In genomic region chrX:160906477-160906876, GRCm38 (mm10) we compare ENCODE assay signal across 27 mouse cellular contexts. TPM values are rescaled to one million over a fixed set of nuclear protein-coding genes. Genes with fewer than 3 reads are reported as not detected.
"Had no signal": no experiment of that assay in that cellular context is flagged by ENCODE, and none has a peak within 500 bp of the region (broad histone marks: within the 10 kb centered on the region; RNA-seq: fewer than 3 reads in every experiment).

No protein-coding gene starts in this region.

- H3K27ac ChIP-seq: heart, adult 2 months; heart, embryonic 13.5 days; heart, embryonic 15.5 days; hindbrain, embryonic 13.5 days; hindbrain, embryonic 15.5 days; hindbrain, postnatal 0 days; kidney, embryonic 15.5 days; kidney, postnatal 0 days; limb, embryonic 13.5 days; limb, embryonic 15.5 days had no signal

- H3K4me3 ChIP-seq: heart, adult 2 months; heart, embryonic 13.5 days; heart, embryonic 15.5 days; hindbrain, embryonic 13.5 days; hindbrain, embryonic 15.5 days; kidney, embryonic 15.5 days; limb, embryonic 13.5 days; limb, embryonic 15.5 days had no signal

- H3K4me1 ChIP-seq: heart, embryonic 15.5 days; hindbrain, embryonic 13.5 days; hindbrain, embryonic 15.5 days; kidney, embryonic 15.5 days; limb, embryonic 13.5 days; limb, embryonic 15.5 days had no signal

- DNase-seq: gastrocnemius, postnatal 14 days; gastrocnemius, postnatal 36 days; heart, adult 11 months; heart, adult 2 months; heart, postnatal 14 days; heart, postnatal 36 days; kidney, adult 11 months; kidney, adult 2 months; kidney, adult 9 months; kidney, postnatal 14 days; kidney, postnatal 36 days; layer of hippocampus, adult 9-11 months; layer of hippocampus, postnatal 36 days; left cerebral cortex, postnatal 4 days had no signal

RNA-seq across cellular contexts. Expression of gene Gja6, which starts 0.4 kb away (rescaled TPM):
- total RNA-seq: gastrocnemius, adult 18-20 months; gastrocnemius, adult 8-10 months; gastrocnemius, postnatal 36 days; hematopoietic stem cell, adult 5-6 weeks had no signal
- polyA plus RNA-seq: heart, adult 2 months; heart, embryonic 15.5 days; hindbrain, embryonic 15.5 days; kidney, embryonic 15.5 days; large intestine, adult 2 months had no signal
